Mouse (Mus musculus): ENCODE measurements at regions not wholly inside any gene's neighbourhood (a gene's known extent, or its start where the extent isn't known, plus 50 kb on each side); places are given as distances from the start of the nearest gene placed in this dataset.
A peak's percentile ranks its signal among the peaks of the same experiment; 100 is the strongest.

- Histone ChIP-seq H3K4me2 (ENCODE audit: low read length) (no peak overlapping the region), H3K9me3 (ENCODE audit: control insufficient read depth, low read length) (no peaks in the 10 kb centered on the region), H3K4me1 (replicated peaks; ENCODE audit: control insufficient read depth, insufficient read depth, low read length) (no peaks in the 10 kb centered on the region), H3K27ac (ENCODE audit: low read length) (no peak overlapping the region), H3K36me3 (ENCODE audit: control insufficient read depth, insufficient read depth) (no peaks in the 10 kb centered on the region), H3K27me3 (replicated peaks; ENCODE audit: control insufficient read depth, insufficient read depth, low read length) (no peaks in the 10 kb centered on the region), H3K4me3 (replicated peaks; ENCODE audit: low read length) (no peak overlapping the region), H3K9ac (replicated peaks; ENCODE audit: low read depth, low read length) (no peak overlapping the region)
- no peak for ATAC-seq
- 89% methylated on average over 6 of the region's 6 CpGs for WGBS
Measured at GRCm38 (mm10) chr15:11646241-11646640, 246.8 kb upstream of the Tars start.

- 84% methylated on average over 7 of the region's 7 CpGs for WGBS
- no peak overlapping the region for H3K9ac ChIP-seq (replicated peaks; ENCODE audit: low read depth, low read length)
- H3K27me3 ChIP-seq (replicated peaks; ENCODE audit: control insufficient read depth, insufficient read depth, low read length) = no peaks in the 10 kb centered on the region
- no peaks in the 10 kb centered on the region for H3K36me3 ChIP-seq (ENCODE audit: control insufficient read depth, insufficient read depth)
- no peak overlapping the region for H3K4me2 ChIP-seq (ENCODE audit: low read length)
- no peak for ATAC-seq
- no peaks in the 10 kb centered on the region for H3K4me1 ChIP-seq (replicated peaks; ENCODE audit: control insufficient read depth, insufficient read depth, low read length)
- H3K27ac ChIP-seq (ENCODE audit: low read length) = no peak overlapping the region
- no peak overlapping the region for H3K4me3 ChIP-seq (replicated peaks; ENCODE audit: low read length)
- no peaks in the 10 kb centered on the region for H3K9me3 ChIP-seq (ENCODE audit: control insufficient read depth, low read length)
Measured at GRCm38 (mm10) chr15:11644779-11645178, 245.3 kb upstream of the Tars start.

GRCm38 (mm10) chr15:11630654-11631053, 231.2 kb upstream of the Tars start:
- Histone ChIP-seq H3K9me3 (ENCODE audit: control insufficient read depth, low read length) (no peaks in the 10 kb centered on the region), H3K36me3 (ENCODE audit: control insufficient read depth, insufficient read depth) (no peaks in the 10 kb centered on the region), H3K27ac (ENCODE audit: low read length) (no peak overlapping the region), H3K4me2 (ENCODE audit: low read length) (no peak overlapping the region), H3K27me3 (replicated peaks; ENCODE audit: control insufficient read depth, insufficient read depth, low read length) (no peaks in the 10 kb centered on the region), H3K4me1 (replicated peaks; ENCODE audit: control insufficient read depth, insufficient read depth, low read length) (peaks cover 5% of the 10 kb centered on the region; the same call in 1 of the 2 replicates), H3K4me3 (replicated peaks; ENCODE audit: low read length) (no peak overlapping the region), H3K9ac (replicated peaks; ENCODE audit: low read depth, low read length) (no peak overlapping the region)
- no peak for ATAC-seq
- WGBS = 77% methylated on average over 2 of the region's 2 CpGs

- H3K27ac ChIP-seq (ENCODE audit: low read length) = no peak overlapping the region
Measured at GRCm38 (mm10) chr15:11626433-11626832, 227.0 kb upstream of the Tars start.

GRCm38 (mm10) chr15:11612416-11612815, 213.0 kb upstream of the Tars start:
- no peak for ATAC-seq
- WGBS = 53% methylated on average over 3 of the region's 3 CpGs
- Histone ChIP-seq H3K9me3 (ENCODE audit: control insufficient read depth, low read length) (no peaks in the 10 kb centered on the region), H3K27ac (ENCODE audit: low read length) (no peak overlapping the region), H3K4me3 (replicated peaks; ENCODE audit: low read length) (no peak overlapping the region), H3K4me1 (replicated peaks; ENCODE audit: control insufficient read depth, insufficient read depth, low read length) (no peaks in the 10 kb centered on the region), H3K36me3 (ENCODE audit: control insufficient read depth, insufficient read depth) (no peaks in the 10 kb centered on the region), H3K9ac (replicated peaks; ENCODE audit: low read depth, low read length) (no peak overlapping the region), H3K4me2 (ENCODE audit: low read length) (no peak overlapping the region), H3K27me3 (replicated peaks; ENCODE audit: control insufficient read depth, insufficient read depth, low read length) (no peaks in the 10 kb centered on the region)

More at GRCm38 (mm10) chr15:11626433-11626832, 227.0 kb upstream of the Tars start:
- no peaks in the 10 kb centered on the region for H3K9me3 ChIP-seq (ENCODE audit: control insufficient read depth, low read length)
- no peaks in the 10 kb centered on the region for H3K36me3 ChIP-seq (ENCODE audit: control insufficient read depth, insufficient read depth)
- no peak overlapping the region for H3K4me3 ChIP-seq (replicated peaks; ENCODE audit: low read length)
- no peak overlapping the region for H3K9ac ChIP-seq (replicated peaks; ENCODE audit: low read depth, low read length)
- peaks cover 5% of the 10 kb centered on the region; the same call in 1 of the 2 replicates for H3K4me1 ChIP-seq (replicated peaks; ENCODE audit: control insufficient read depth, insufficient read depth, low read length)
- 63% methylated on average over 9 of the region's 9 CpGs for WGBS
- H3K27me3 ChIP-seq (replicated peaks; ENCODE audit: control insufficient read depth, insufficient read depth, low read length) = no peaks in the 10 kb centered on the region
- peak; percentile 63 for ATAC-seq
- H3K4me2 ChIP-seq (ENCODE audit: low read length) = no peak overlapping the region

GRCm38 (mm10) chr15:11610043-11610670, 210.7 kb upstream of the Tars start:
- 64% methylated on average over 3 of the region's 3 CpGs for WGBS
- Histone ChIP-seq H3K27ac (ENCODE audit: low read length) (no peak overlapping the region), H3K4me2 (ENCODE audit: low read length) (no peak overlapping the region), H3K27me3 (replicated peaks; ENCODE audit: control insufficient read depth, insufficient read depth, low read length) (no peaks in the 10 kb centered on the region), H3K4me3 (replicated peaks; ENCODE audit: low read length) (no peak overlapping the region), H3K9ac (replicated peaks; ENCODE audit: low read depth, low read length) (no peak overlapping the region), H3K9me3 (ENCODE audit: control insufficient read depth, low read length) (no peaks in the 10 kb centered on the region), H3K36me3 (ENCODE audit: control insufficient read depth, insufficient read depth) (no peaks in the 10 kb centered on the region), H3K4me1 (replicated peaks; ENCODE audit: control insufficient read depth, insufficient read depth, low read length) (no peaks in the 10 kb centered on the region)
- no peak for ATAC-seq

- Histone ChIP-seq H3K9me3 (ENCODE audit: control insufficient read depth, low read length) (no peaks in the 10 kb centered on the region), H3K4me1 (replicated peaks; ENCODE audit: control insufficient read depth, insufficient read depth, low read length) (no peaks in the 10 kb centered on the region), H3K36me3 (ENCODE audit: control insufficient read depth, insufficient read depth) (no peaks in the 10 kb centered on the region), H3K27ac (ENCODE audit: low read length) (no peak overlapping the region), H3K4me3 (replicated peaks; ENCODE audit: low read length) (no peak overlapping the region), H3K27me3 (replicated peaks; ENCODE audit: control insufficient read depth, insufficient read depth, low read length) (no peaks in the 10 kb centered on the region), H3K9ac (replicated peaks; ENCODE audit: low read depth, low read length) (no peak overlapping the region), H3K4me2 (ENCODE audit: low read length) (no peak overlapping the region)
- peak; percentile 93 for ATAC-seq
Measured at GRCm38 (mm10) chr15:11607489-11607888, 208.0 kb upstream of the Tars start.

GRCm38 (mm10) chr15:11605677-11606076, 206.2 kb upstream of the Tars start:
- Histone ChIP-seq H3K9ac (replicated peaks; ENCODE audit: low read depth, low read length) (no peak overlapping the region), H3K27me3 (replicated peaks; ENCODE audit: control insufficient read depth, insufficient read depth, low read length) (no peaks in the 10 kb centered on the region), H3K36me3 (ENCODE audit: control insufficient read depth, insufficient read depth) (no peaks in the 10 kb centered on the region), H3K4me1 (replicated peaks; ENCODE audit: control insufficient read depth, insufficient read depth, low read length) (no peaks in the 10 kb centered on the region), H3K27ac (ENCODE audit: low read length) (no peak overlapping the region), H3K4me3 (replicated peaks; ENCODE audit: low read length) (no peak overlapping the region), H3K4me2 (ENCODE audit: low read length) (no peak overlapping the region), H3K9me3 (ENCODE audit: control insufficient read depth, low read length) (no peaks in the 10 kb centered on the region)
- 84% methylated on average over 4 of the region's 4 CpGs for WGBS
- ATAC-seq = no peak

- Histone ChIP-seq H3K4me2 (ENCODE audit: low read length) (no peak overlapping the region), H3K27me3 (replicated peaks; ENCODE audit: control insufficient read depth, insufficient read depth, low read length) (no peaks in the 10 kb centered on the region), H3K4me3 (replicated peaks; ENCODE audit: low read length) (no peak overlapping the region), H3K36me3 (ENCODE audit: control insufficient read depth, insufficient read depth) (no peaks in the 10 kb centered on the region), H3K4me1 (replicated peaks; ENCODE audit: control insufficient read depth, insufficient read depth, low read length) (no peaks in the 10 kb centered on the region), H3K27ac (ENCODE audit: low read length) (no peak overlapping the region), H3K9me3 (ENCODE audit: control insufficient read depth, low read length) (no peaks in the 10 kb centered on the region), H3K9ac (replicated peaks; ENCODE audit: low read depth, low read length) (no peak overlapping the region)
- WGBS = 84% methylated on average over 6 of the region's 6 CpGs
- ATAC-seq = no peak
Measured at GRCm38 (mm10) chr15:11597021-11597420, 197.6 kb upstream of the Tars start.

All from forebrain, embryonic 16.5 days (tissue).